Mouse (Mus musculus) MEL (cell line): ENCODE results near the gene Xab2.

ENCODE experiments used
- BHLHE40 ChIP-seq: IDR thresholded peaks from 2 replicates; pipeline ENCODE4 v1.6.1; 2012; ENCODE audit warnings: low read depth, mild to moderate bottlenecking, inconsistent platforms, low read length, improper control_type of control experiment, borderline replicate concordance
- CHD2 ChIP-seq: IDR thresholded peaks from 2 replicates; pipeline ENCODE4 v1.6.1; 2011; ENCODE audit warnings: low read length, improper control_type of control experiment
- CTCF ChIP-seq, 3 experiments: IDR thresholded peaks in 2 of 3; conservative IDR thresholded peaks in 1 of 3; 2 replicates each; pipeline ENCODE4 v1.5.1; 2011 to 2012; ENCODE audit warnings: low read length in 3 of 3, low read depth in 2 of 3, mild to moderate bottlenecking in 2 of 3, improper control_type of control experiment in 1 of 3, inconsistent platforms in 1 of 3, mixed read lengths in 1 of 3, moderate library complexity in 1 of 3; ENCODE audit not compliant: control insufficient read depth in 1 of 3, insufficient read depth in 1 of 3, poor library complexity in 1 of 3, severe bottlenecking in 1 of 3
- E2F4 ChIP-seq: IDR thresholded peaks from 2 replicates; pipeline ENCODE4 v1.6.1; 2011; ENCODE audit warnings: low read depth, low read length, improper control_type of control experiment, borderline replicate concordance
- EP300 ChIP-seq, 2 experiments: IDR thresholded peaks; 2 replicates each; pipeline ENCODE4 v1.6.1; 2011; ENCODE audit warnings: improper control_type of control experiment in 2 of 2, low read length in 2 of 2, low read depth in 1 of 2, mild to moderate bottlenecking in 1 of 2
- ETS1 ChIP-seq: IDR thresholded peaks from 2 replicates; pipeline ENCODE4 v1.6.1; 2012; ENCODE audit warnings: low read depth, mild to moderate bottlenecking, inconsistent platforms, low read length, improper control_type of control experiment, moderate library complexity
- GABPA ChIP-seq: IDR thresholded peaks from 2 replicates; pipeline ENCODE4 v1.6.1; 2012; ENCODE audit warnings: low read depth, mild to moderate bottlenecking, inconsistent platforms, low read length, improper control_type of control experiment, moderate library complexity
- KAT2A ChIP-seq: conservative IDR thresholded peaks from 2 replicates; pipeline ENCODE4 v1.6.1; 2012; ENCODE audit warnings: low read depth, low read length, improper control_type of control experiment, inconsistent platforms
- MAFK ChIP-seq: IDR thresholded peaks from 2 replicates; pipeline ENCODE4 v1.6.1; 2011; ENCODE audit warnings: low read depth, mild to moderate bottlenecking, low read length, improper control_type of control experiment, borderline replicate concordance
- MXI1 ChIP-seq: IDR thresholded peaks from 2 replicates; pipeline ENCODE4 v1.6.1; 2011; ENCODE audit warnings: mild to moderate bottlenecking, low read depth, low read length, improper control_type of control experiment
- NELFE ChIP-seq: IDR thresholded peaks from 2 replicates; pipeline ENCODE4 v1.6.1; 2011; ENCODE audit warnings: low read depth, low read length, improper control_type of control experiment
- POLR2A ChIP-seq, 2 experiments: IDR thresholded peaks; 2 replicates each; pipeline ENCODE4 v1.6.1; 2011 to 2012; ENCODE audit warnings: low read length in 2 of 2, mild to moderate bottlenecking in 2 of 2, control low read depth in 1 of 2, improper control_type of control experiment in 1 of 2, low read depth in 1 of 2, moderate library complexity in 1 of 2; ENCODE audit not compliant: control insufficient read depth in 1 of 2, insufficient read depth in 1 of 2, poor library complexity in 1 of 2
- POLR2AphosphoS5 ChIP-seq: IDR thresholded peaks from 2 replicates; pipeline ENCODE4 v1.6.1; 2012; ENCODE audit warnings: low read depth, borderline replicate concordance, mild to moderate bottlenecking, inconsistent platforms, low read length, moderate library complexity, mixed read lengths
- TCF12 ChIP-seq: IDR thresholded peaks from 2 replicates; pipeline ENCODE4 v1.6.1; 2014; ENCODE audit warnings: low read depth, mild to moderate bottlenecking, inconsistent platforms, low read length, improper control_type of control experiment, moderate library complexity

- TF ChIP-seq ETS1, result no peak
- no peak for TF ChIP-seq TCF12
- TF ChIP-seq E2F4, result no peak
- TF ChIP-seq CTCF (IDR thresholded peaks at IDR 0.05 in 2 of 3, conservative IDR thresholded peaks at IDR 0.05 in 1 of 3; ENCODE audit: control insufficient read depth in 1 of 3, insufficient read depth in 1 of 3, low read depth in 2 of 3, low read length in 3 of 3, poor library complexity in 1 of 3, severe bottlenecking in 1 of 3), result no peak
- no peak for TF ChIP-seq CHD2
- TF ChIP-seq MAFK, result no peak
- TF ChIP-seq EP300 (IDR thresholded peaks at IDR 0.05; ENCODE audit: low read depth in 1 of 2, low read length in 2 of 2), result no peak
- TF ChIP-seq POLR2A (IDR thresholded peaks at IDR 0.05; ENCODE audit: control insufficient read depth in 1 of 2, insufficient read depth in 1 of 2, low read depth in 1 of 2, low read length in 2 of 2, poor library complexity in 1 of 2), result no peak
- TF ChIP-seq MXI1, result no peak
- no peak for TF ChIP-seq NELFE
- no peak for TF ChIP-seq GABPA
- no peak for TF ChIP-seq KAT2A
- no peak for TF ChIP-seq POLR2AphosphoS5
- no peak for TF ChIP-seq BHLHE40
Measured at GRCm38 (mm10) chr8:3594466-3594865, 26.6 kb downstream of the Xab2 start.
